Mouse (Mus musculus): ENCODE measurements around the gene Fto. TPM values are rescaled to one million over a fixed set of nuclear protein-coding genes. Genes with fewer than 3 reads are reported as not detected.

Fto gene
- polyA plus RNA-seq, 1 experiment from 2014 or later, result 89.0 TPM

DNA sequence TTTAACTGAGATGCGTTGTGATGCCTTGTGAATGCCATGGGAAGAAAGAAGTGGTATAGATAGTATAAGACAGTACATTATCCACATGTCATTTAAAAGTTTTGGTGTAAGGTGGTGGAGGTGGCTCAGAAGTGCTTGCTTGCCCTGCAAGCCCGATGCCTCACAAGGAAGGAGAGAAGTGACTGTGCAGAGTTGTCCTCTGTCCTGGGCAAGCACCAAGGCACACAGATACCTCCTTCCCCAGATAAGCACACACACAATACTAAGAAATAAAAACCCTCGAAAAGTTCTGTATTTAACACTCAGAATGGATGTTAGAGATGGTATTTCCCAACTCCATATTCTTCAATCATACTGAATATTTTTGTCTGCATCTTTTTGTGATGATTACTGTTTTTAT, 39.3 kb downstream of the Fto start:
- WGBS, result 88% methylated on average over 3 of the region's 3 CpGs
- H3K27ac ChIP-seq (ENCODE audit: low read length), result no peak overlapping the region
- H3K9ac ChIP-seq (replicated peaks; ENCODE audit: low read length), result no peak overlapping the region
- 0 out of 2 replicates have a peak, but pooled peaks cover 7% of the 10 kb centered on the region for H3K4me1 ChIP-seq (ENCODE audit: insufficient read depth, low read length)
- no peak for ATAC-seq (ENCODE audit: low FRiP score, low TSS enrichment)
- H3K4me3 ChIP-seq (ENCODE audit: low read length), result no peak overlapping the region
- H3K27me3 ChIP-seq (ENCODE audit: insufficient read depth, low read length), result no peaks in the 10 kb centered on the region
- H3K36me3 ChIP-seq (ENCODE audit: insufficient read depth, low read length), result peaks cover 6% of the 10 kb centered on the region; the same call in 1 of the 2 replicates
- no peak overlapping the region for H3K4me2 ChIP-seq (replicated peaks; ENCODE audit: low read depth, low read length)
- no peaks in the 10 kb centered on the region for H3K9me3 ChIP-seq (ENCODE audit: low read length)

DNA sequence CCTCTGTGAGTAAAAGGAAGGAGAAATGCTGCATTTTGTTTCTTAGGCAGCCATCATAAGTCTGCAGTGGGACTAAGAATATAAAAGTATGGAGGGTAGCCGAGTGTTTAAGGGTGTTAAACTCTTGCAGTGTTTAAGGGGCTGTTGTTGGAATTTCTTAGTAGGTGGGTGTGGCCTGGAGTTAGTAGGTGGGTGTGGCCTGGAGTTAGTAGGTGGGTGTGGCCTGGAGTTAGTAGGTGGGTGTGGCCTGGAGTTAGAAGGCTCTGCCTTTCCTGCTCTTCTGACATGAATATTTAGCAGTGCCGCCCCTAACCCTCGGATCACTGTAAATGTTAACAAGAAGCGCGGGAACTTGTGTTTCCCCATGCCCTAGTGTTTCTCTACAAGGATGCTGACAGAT, 39.7 kb downstream of the Fto start:
- H3K4me1 ChIP-seq (ENCODE audit: insufficient read depth, low read length), result 0 out of 2 replicates have a peak, but pooled peaks cover 6% of the 10 kb centered on the region
- H3K27me3 ChIP-seq (ENCODE audit: insufficient read depth, low read length), result no peaks in the 10 kb centered on the region
- H3K4me2 ChIP-seq (replicated peaks; ENCODE audit: low read depth, low read length), result no peak overlapping the region
- H3K27ac ChIP-seq (ENCODE audit: low read length), result no peak overlapping the region
- peaks cover 6% of the 10 kb centered on the region; the same call in 1 of the 2 replicates for H3K36me3 ChIP-seq (ENCODE audit: insufficient read depth, low read length)
- no peak overlapping the region for H3K9ac ChIP-seq (replicated peaks; ENCODE audit: low read length)
- ATAC-seq (ENCODE audit: low FRiP score, low TSS enrichment), result no peak
- H3K9me3 ChIP-seq (ENCODE audit: low read length), result no peaks in the 10 kb centered on the region
- H3K4me3 ChIP-seq (ENCODE audit: low read length), result no peak overlapping the region
- 84% methylated on average over 5 of the region's 5 CpGs for WGBS

DNA sequence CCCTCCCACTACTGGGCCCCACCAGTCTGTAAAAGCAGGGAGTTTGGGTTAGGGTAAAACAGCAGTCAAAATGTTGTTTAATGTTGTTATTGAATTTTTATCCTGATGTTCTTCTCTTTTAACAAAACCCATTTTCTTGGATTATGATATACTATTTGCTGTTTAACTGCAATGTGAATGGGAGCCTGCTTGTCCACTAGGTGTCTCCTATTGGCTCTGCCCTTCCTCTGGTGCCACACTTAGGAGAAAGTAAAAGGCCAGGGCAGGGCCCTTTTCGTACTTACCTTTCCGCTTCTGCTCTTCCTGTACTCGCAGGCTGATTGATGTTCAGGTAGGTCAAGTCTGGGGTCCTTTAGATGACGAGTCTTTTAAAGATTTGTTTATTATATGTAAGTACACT, 40.6 kb downstream of the Fto start:
- H3K27ac ChIP-seq (ENCODE audit: low read length), result no peak overlapping the region
- no peaks in the 10 kb centered on the region for H3K9me3 ChIP-seq (ENCODE audit: low read length)
- H3K4me2 ChIP-seq (replicated peaks; ENCODE audit: low read depth, low read length), result no peak overlapping the region
- H3K27me3 ChIP-seq (ENCODE audit: insufficient read depth, low read length), result no peaks in the 10 kb centered on the region
- H3K4me3 ChIP-seq (ENCODE audit: low read length), result no peak overlapping the region
- no peak overlapping the region for H3K9ac ChIP-seq (replicated peaks; ENCODE audit: low read length)
- WGBS, result 87% methylated on average over 4 of the region's 4 CpGs
- ATAC-seq (ENCODE audit: low FRiP score, low TSS enrichment), result no peak
- H3K36me3 ChIP-seq (ENCODE audit: insufficient read depth, low read length), result peaks cover 6% of the 10 kb centered on the region; the same call in 1 of the 2 replicates
- 0 out of 2 replicates have a peak, but pooled peaks cover 4% of the 10 kb centered on the region for H3K4me1 ChIP-seq (ENCODE audit: insufficient read depth, low read length)

DNA sequence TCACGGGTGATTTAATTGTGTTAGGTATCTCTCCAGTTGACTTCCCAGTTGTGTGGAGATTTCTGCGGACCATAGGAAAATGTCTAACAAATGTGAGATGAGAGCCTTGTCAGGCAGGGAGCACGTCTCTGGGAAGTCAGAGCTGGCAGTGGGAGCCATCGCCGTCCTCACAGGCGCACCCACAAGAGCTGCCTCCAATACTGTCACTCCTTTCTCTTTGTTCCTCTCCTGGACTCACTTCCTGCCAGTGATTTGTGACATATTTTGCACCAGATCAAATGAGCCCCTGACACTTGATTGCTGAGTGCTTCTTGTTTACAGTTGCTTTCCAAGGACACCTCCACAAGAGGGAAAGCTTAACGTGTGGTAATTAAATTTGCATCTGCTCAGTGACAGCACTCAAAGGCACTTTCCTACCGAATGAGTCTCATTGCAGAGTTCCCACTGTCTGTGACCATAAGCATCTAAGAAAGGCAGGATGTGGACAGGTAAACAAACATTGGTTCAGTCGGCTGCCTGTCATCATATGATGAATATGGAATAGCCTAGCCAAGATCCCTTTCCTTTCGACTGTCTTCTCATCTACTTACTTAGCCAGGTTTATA, 42.1 kb downstream of the Fto start:
- H3K9ac ChIP-seq (replicated peaks; ENCODE audit: low read length), result no peak overlapping the region
- peaks cover 5% of the 10 kb centered on the region for H3K4me1 ChIP-seq (ENCODE audit: insufficient read depth, low read length)
- H3K27ac ChIP-seq (ENCODE audit: low read length), result no peak overlapping the region
- H3K4me2 ChIP-seq (replicated peaks; ENCODE audit: low read depth, low read length), result no peak overlapping the region
- H3K4me3 ChIP-seq (ENCODE audit: low read length), result no peak overlapping the region
- H3K36me3 ChIP-seq (ENCODE audit: insufficient read depth, low read length), result no peaks in the 10 kb centered on the region
- WGBS, result 40% methylated on average over 10 of the region's 10 CpGs
- H3K27me3 ChIP-seq (ENCODE audit: insufficient read depth, low read length), result no peaks in the 10 kb centered on the region
- no peak for ATAC-seq (ENCODE audit: low FRiP score, low TSS enrichment)
- H3K9me3 ChIP-seq (ENCODE audit: low read length), result no peaks in the 10 kb centered on the region

DNA sequence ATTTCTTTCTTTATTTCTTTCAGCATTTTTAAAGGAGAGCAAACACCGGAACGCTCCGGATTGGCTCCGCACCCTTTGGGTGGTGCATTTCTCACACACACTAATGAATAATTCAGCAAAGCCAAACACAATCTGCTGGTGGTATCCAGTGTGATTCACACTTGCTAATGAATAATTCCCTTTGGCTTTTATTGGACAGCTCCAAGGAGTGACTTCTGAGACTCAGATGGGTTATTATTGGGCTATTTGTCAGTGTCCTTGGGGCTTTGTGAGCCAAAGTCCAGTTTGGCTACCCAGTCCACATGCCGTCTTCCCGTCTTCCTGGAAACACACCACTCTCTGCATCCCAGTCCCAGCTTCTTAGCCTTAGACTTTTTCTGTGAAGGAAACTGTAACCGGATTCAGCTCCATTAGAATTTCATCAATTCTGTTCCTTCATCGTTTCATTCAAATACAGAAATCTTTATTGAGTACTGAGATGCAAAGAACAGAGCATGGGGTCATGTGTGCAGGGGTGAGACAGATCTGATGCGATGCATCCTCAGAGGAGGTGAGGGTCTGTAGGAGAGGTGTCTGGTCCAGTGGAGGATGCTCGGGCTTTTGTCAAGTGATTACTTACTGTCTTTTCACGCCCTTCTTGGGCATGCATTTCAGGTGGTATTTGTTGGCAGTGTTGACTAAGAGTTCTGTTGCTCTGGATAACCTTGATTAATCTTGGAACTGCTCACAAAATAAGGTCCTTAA, 42.8 kb downstream of the Fto start:
- Histone ChIP-seq H3K4me3 (ENCODE audit: low read length) (no peak overlapping the region), H3K4me2 (replicated peaks; ENCODE audit: low read depth, low read length) (no peak overlapping the region), H3K27ac (ENCODE audit: low read length) (no peak overlapping the region), H3K9me3 (ENCODE audit: low read length) (no peaks in the 10 kb centered on the region), H3K27me3 (ENCODE audit: insufficient read depth, low read length) (no peaks in the 10 kb centered on the region), H3K36me3 (ENCODE audit: insufficient read depth, low read length) (no peaks in the 10 kb centered on the region), H3K9ac (replicated peaks; ENCODE audit: low read length) (no peak overlapping the region), H3K4me1 (ENCODE audit: insufficient read depth, low read length) (peaks cover 11% of the 10 kb centered on the region)
- WGBS, result 86% methylated on average over 11 of the region's 11 CpGs
- ATAC-seq (ENCODE audit: low FRiP score, low TSS enrichment), result no peak

DNA sequence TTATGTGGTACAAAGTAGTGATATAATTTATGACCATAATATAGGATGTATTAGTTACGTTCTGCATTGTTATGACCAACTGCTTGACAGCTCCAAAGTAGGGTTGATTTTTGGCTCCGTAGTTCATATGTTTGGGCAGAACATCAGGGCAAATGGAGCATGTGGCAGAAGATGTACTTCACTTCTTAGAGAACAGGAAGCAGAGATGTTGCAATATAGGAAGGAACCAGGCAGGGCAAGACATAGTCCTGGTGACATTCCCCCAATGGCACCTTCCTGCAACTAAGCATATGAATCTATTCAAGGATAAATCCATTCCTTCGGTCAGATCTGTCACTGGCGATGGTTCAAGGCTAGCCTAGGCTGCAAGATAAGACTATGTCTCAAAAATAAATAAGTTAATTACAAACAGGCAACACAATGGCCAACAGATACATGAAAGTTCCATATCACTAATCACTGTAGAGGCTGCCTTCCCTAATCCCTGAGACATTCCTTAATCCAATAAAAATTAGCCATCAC, 44.2 kb downstream of the Fto start:
- ATAC-seq (ENCODE audit: low FRiP score, low TSS enrichment), result no peak
- 91% methylated on average over 4 of the region's 4 CpGs for WGBS
- no peak overlapping the region for H3K27ac ChIP-seq (ENCODE audit: low read length)
- no peak overlapping the region for H3K9ac ChIP-seq (replicated peaks; ENCODE audit: low read length)
- peaks cover 11% of the 10 kb centered on the region for H3K4me1 ChIP-seq (ENCODE audit: insufficient read depth, low read length)
- no peaks in the 10 kb centered on the region for H3K9me3 ChIP-seq (ENCODE audit: low read length)
- H3K4me3 ChIP-seq (ENCODE audit: low read length), result no peak overlapping the region
- no peaks in the 10 kb centered on the region for H3K27me3 ChIP-seq (ENCODE audit: insufficient read depth, low read length)
- H3K36me3 ChIP-seq (ENCODE audit: insufficient read depth, low read length), result no peaks in the 10 kb centered on the region
- no peak overlapping the region for H3K4me2 ChIP-seq (replicated peaks; ENCODE audit: low read depth, low read length)

DNA sequence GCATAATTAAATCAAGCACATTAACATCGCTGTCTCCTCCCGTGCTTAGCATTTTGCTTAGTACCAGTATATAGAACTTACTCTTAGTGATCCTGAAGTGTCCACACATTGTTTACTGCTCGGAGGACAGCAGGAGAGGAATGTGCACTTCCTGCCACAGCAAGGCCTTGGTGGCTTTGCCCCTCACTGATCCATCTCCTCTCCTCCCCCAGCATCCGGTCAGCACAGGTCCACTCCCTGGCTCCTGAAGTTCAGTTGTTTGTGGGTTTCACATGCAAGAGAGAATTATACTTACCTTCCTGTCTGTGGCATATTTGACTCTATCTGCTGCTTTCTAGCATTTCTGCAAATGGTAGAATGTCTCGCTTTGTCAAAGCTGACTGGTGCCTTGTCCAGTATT, 44.7 kb downstream of the Fto start:
- no peak overlapping the region for H3K4me3 ChIP-seq (ENCODE audit: low read length)
- H3K4me2 ChIP-seq (replicated peaks; ENCODE audit: low read depth, low read length), result no peak overlapping the region
- H3K9ac ChIP-seq (replicated peaks; ENCODE audit: low read length), result no peak overlapping the region
- peaks cover 11% of the 10 kb centered on the region for H3K4me1 ChIP-seq (ENCODE audit: insufficient read depth, low read length)
- no peak for ATAC-seq (ENCODE audit: low FRiP score, low TSS enrichment)
- no peaks in the 10 kb centered on the region for H3K27me3 ChIP-seq (ENCODE audit: insufficient read depth, low read length)
- H3K36me3 ChIP-seq (ENCODE audit: insufficient read depth, low read length), result no peaks in the 10 kb centered on the region
- no peak overlapping the region for H3K27ac ChIP-seq (ENCODE audit: low read length)
- 73% methylated on average over 5 of the region's 5 CpGs for WGBS
- H3K9me3 ChIP-seq (ENCODE audit: low read length), result no peaks in the 10 kb centered on the region

DNA sequence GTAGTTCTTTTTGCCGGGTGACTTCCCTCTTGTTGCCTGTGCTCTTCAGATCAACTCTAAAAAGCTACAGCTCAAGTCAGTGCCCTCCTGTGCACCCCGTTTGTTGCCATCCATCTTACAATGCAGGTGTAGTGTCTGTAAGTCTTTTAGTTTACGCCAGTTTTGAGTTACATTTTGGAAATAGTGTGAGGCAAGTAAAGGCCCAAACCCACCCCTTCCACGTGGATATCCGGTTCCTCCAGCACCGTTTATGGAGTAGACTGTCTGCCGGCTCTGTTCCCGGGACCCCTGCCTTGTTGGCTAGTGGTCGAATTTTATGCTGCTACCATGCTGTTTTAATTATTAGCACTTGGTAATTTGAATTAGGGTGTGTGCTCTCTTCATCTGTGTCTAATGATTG, 46.2 kb downstream of the Fto start:
- Histone ChIP-seq H3K4me1 (ENCODE audit: insufficient read depth, low read length) (peaks cover 11% of the 10 kb centered on the region), H3K9ac (replicated peaks; ENCODE audit: low read length) (no peak overlapping the region), H3K4me3 (ENCODE audit: low read length) (no peak overlapping the region), H3K27ac (ENCODE audit: low read length) (no peak overlapping the region), H3K27me3 (ENCODE audit: insufficient read depth, low read length) (no peaks in the 10 kb centered on the region), H3K36me3 (ENCODE audit: insufficient read depth, low read length) (no peaks in the 10 kb centered on the region), H3K9me3 (ENCODE audit: low read length) (no peaks in the 10 kb centered on the region), H3K4me2 (replicated peaks; ENCODE audit: low read depth, low read length) (no peak overlapping the region)
- WGBS, result 70% methylated on average over 9 of the region's 9 CpGs
- no peak for ATAC-seq (ENCODE audit: low FRiP score, low TSS enrichment)

DNA sequence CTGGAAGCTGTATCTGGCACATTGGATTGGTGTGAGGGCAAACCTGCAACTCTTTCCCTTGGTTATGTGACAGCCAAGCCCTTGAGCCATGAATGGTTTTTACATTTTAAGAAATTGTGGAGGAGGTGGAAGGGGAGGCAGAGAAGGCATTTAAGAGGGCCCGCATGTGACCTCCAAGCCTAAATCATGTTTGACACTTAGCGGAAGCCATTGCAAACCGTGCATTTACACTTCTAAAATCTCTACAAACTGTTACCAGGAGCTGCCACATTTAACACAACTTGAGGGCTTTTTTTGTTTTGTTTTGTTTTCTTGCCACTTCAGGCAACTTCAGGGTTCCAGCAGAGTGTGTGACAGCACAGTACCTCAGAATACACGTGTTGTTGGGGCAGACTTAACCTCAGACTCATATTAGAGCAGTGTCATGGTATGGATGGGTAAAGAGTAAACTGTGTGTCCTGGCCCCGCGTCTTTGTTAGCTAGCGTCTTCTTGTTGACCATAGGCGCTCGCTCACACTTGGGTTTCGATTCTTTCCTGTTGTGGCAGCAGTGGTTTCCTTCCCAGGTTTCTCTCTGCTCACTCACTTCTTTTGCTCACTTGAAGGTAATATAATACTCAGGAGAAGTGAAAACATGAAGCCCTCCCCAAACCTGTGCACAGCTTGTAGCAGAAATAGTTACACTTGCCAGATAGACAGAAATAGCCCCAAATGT, 47.5 kb downstream of the Fto start:
- WGBS, result 69% methylated on average over 10 of the region's 10 CpGs
- no peak overlapping the region for H3K27ac ChIP-seq (ENCODE audit: low read length)
- no peak overlapping the region for H3K9ac ChIP-seq (replicated peaks; ENCODE audit: low read length)
- ATAC-seq (ENCODE audit: low FRiP score, low TSS enrichment), result no peak
- peaks cover 7% of the 10 kb centered on the region for H3K4me1 ChIP-seq (ENCODE audit: insufficient read depth, low read length)
- H3K4me3 ChIP-seq (ENCODE audit: low read length), result no peak overlapping the region
- H3K36me3 ChIP-seq (ENCODE audit: insufficient read depth, low read length), result no peaks in the 10 kb centered on the region
- H3K27me3 ChIP-seq (ENCODE audit: insufficient read depth, low read length), result no peaks in the 10 kb centered on the region
- no peak overlapping the region for H3K4me2 ChIP-seq (replicated peaks; ENCODE audit: low read depth, low read length)
- H3K9me3 ChIP-seq (ENCODE audit: low read length), result no peaks in the 10 kb centered on the region

Measured in kidney, embryonic 16.5 days (tissue).